Mouse (Mus musculus): ENCODE results near the gene Il11. TPM values are rescaled to one million over a fixed set of nuclear protein-coding genes. Genes with fewer than 3 reads are reported as not detected.
A peak's percentile ranks its signal among the peaks of the same experiment; 100 is the strongest.

Gene Il11
- total RNA-seq, 2 experiments from 2014 or later, result 0.25 to 0.26 TPM

- Histone ChIP-seq H3K4me3 (no peak overlapping the region), H3K27ac (no peak overlapping the region)
- TF ChIP-seq CTCF (conservative IDR thresholded peaks at IDR 0.05), result no peak
- no peak for DNase-seq (ENCODE audit: low spot score in 2 of 2)
Observed at GRCm38 (mm10) chr7:4777851-4778637, 4.6 kb downstream of the Il11 start.

- no peak for TF ChIP-seq CTCF (conservative IDR thresholded peaks at IDR 0.05)
- Histone ChIP-seq H3K27ac (no peak overlapping the region), H3K4me3 (peak overlapping the region; percentile 43)
- no peak for DNase-seq (ENCODE audit: low spot score in 2 of 2)
Observed at GRCm38 (mm10) chr7:4776861-4777830, 5.5 kb downstream of the Il11 start.

GRCm38 (mm10) chr7:4776131-4776530, 6.5 kb downstream of the Il11 start:
- Histone ChIP-seq H3K4me3 (no peak overlapping the region), H3K27ac (no peak overlapping the region)
- DNase-seq (ENCODE audit: low spot score in 2 of 2), result no peak
- no peak for TF ChIP-seq CTCF (conservative IDR thresholded peaks at IDR 0.05)

GRCm38 (mm10) chr7:4771202-4771601, 11.5 kb downstream of the Il11 start, which contains the start of gene Fam71e2:
TSS of gene Fam71e2 (minus strand) at chr7:4771302.
- no peak within 1 kb of the TSS for H3K27ac ChIP-seq
- TF ChIP-seq CTCF (conservative IDR thresholded peaks at IDR 0.05), result no peak
- DNase-seq (ENCODE audit: low spot score in 2 of 2), result no peak
- no peak within 1 kb of the TSS for H3K4me3 ChIP-seq

- DNase-seq (ENCODE audit: low spot score in 2 of 2), result no peak
- peak overlapping the region; percentile 58 for H3K27ac ChIP-seq
- no peak overlapping the region for H3K4me3 ChIP-seq
- TF ChIP-seq CTCF (conservative IDR thresholded peaks at IDR 0.05), result no peak
Observed at GRCm38 (mm10) chr7:4764946-4765710, 17.5 kb downstream of the Il11 start.

GRCm38 (mm10) chr7:4759670-4760069, 23.0 kb downstream of the Il11 start:
- TF ChIP-seq CTCF (conservative IDR thresholded peaks at IDR 0.05), result no peak
- no peak overlapping the region for H3K27ac ChIP-seq
- H3K4me3 ChIP-seq, result no peak overlapping the region
- no peak for DNase-seq (ENCODE audit: low spot score in 2 of 2)

GRCm38 (mm10) chr7:4752821-4753570, 29.7 kb downstream of the Il11 start, which contains the start of gene Cox6b2:
TSS of gene Cox6b2 (minus strand) at chr7:4753094.
- no peak within 1 kb of the TSS for H3K27ac ChIP-seq
- no peak for TF ChIP-seq CTCF (conservative IDR thresholded peaks at IDR 0.05)
- DNase-seq (ENCODE audit: low spot score in 2 of 2), result peak in 1 of 2 experiments; percentile 52
- peak within 1 kb of the TSS; percentile 37 for H3K4me3 ChIP-seq

- TF ChIP-seq CTCF (conservative IDR thresholded peaks at IDR 0.05), result no peak
- Histone ChIP-seq H3K4me3 (peak overlapping the region; percentile 37), H3K27ac (no peak overlapping the region)
- no peak for DNase-seq (ENCODE audit: low spot score in 2 of 2)
Observed at GRCm38 (mm10) chr7:4751971-4752820, 30.5 kb downstream of the Il11 start.

GRCm38 (mm10) chr7:4749169-4749568, 33.5 kb downstream of the Il11 start:
- no peak overlapping the region for H3K4me3 ChIP-seq
- H3K27ac ChIP-seq, result no peak overlapping the region
- TF ChIP-seq CTCF (conservative IDR thresholded peaks at IDR 0.05), result no peak
- DNase-seq (ENCODE audit: low spot score in 2 of 2), result no peak

GRCm38 (mm10) chr7:4748321-4748720, 34.3 kb downstream of the Il11 start:
- TF ChIP-seq CTCF (conservative IDR thresholded peaks at IDR 0.05), result no peak
- H3K27ac ChIP-seq, result no peak overlapping the region
- no peak for DNase-seq (ENCODE audit: low spot score in 2 of 2)

More at GRCm38 (mm10) chr7:4748321-4748720, 34.3 kb downstream of the Il11 start:
- H3K4me3 ChIP-seq, result no peak overlapping the region

Measured in layer of hippocampus, adult 2 months (tissue).